Mouse (Mus musculus): ENCODE results near the gene Plekha6.

The Plekha6 gene

DNA sequence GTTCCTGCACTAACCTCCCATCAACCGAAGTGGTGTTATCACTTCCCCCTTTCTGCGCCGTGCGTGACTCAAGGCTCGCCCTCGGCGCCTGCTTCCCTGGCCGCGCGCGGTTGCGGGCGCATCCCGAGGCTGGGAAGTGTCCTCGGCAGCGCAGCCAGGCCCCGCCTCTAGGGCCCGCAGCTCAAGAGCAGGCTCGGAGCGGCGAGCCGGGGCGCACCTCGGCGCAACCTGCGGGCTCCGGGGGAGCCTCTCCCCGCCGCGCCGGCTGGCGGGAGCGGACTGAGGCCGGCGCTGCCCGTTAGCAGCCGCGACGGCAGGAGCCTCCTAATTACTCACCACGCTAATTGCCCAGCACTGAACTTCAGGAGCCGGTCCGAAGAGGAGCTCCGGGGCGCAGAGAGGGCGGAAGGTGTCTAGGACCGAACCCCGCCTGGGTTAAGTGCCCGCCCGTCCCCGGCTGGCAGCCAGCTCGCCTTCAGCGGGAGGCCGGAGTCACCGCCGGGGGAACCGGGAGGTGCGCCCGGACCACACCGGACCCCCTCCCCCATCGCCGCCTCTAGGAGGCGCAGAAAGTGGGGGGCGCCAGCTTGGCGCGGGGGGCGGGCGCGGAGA lies at the start of gene Plekha6:
Plekha6 (plus strand) TSS at position 391 of the 612 bp plus-strand sequence.
- DNase-seq (ENCODE audit: low spot score) = no peak

DNA sequence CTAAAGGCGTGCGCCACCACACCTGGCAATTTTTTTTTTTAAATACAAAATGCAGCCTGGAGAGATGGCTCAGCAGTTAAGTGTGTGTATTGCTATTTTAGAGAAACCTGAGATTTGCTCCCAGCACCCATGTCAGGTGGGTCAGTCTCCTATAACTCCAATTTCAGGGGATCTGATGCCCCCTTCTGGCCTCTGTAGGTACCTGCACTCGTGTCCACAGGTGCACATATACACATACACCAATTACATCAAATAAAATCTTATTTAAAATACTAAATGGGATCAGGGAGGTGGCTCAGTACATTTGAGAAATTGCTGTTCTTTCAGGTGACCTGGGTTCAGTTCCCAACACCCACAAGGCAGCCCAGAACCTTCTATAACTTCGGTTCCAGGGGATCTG lies 47.9 kb upstream of the Plekha6 start:
- no peak for DNase-seq (ENCODE audit: low spot score)

DNA sequence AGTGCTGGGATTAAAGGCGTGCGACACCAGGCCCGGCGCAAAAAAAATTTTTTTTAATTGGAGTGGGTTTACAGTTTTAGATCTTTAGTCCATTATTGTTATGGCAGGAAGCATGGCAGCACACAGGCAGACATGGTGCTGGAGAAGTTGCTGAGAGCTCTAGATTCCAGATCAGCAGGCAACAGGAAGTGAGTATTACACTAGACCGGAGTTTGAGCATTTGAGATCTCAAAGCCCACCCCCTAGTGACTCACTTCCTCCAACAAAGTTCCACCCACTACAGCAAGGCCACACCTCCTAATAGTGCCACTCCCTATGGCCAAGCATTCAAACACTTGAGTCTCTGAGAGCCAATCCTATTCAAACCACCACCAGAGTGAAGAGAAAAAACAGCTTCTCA lies 45.9 kb upstream of the Plekha6 start:
- no peak for DNase-seq (ENCODE audit: low spot score)

- DNase-seq (ENCODE audit: low spot score) = no peak
Measured at GRCm38 (mm10) chr1:133118844-133119243, 45.2 kb upstream of the Plekha6 start.

- no peak for DNase-seq (ENCODE audit: low spot score)
Measured at GRCm38 (mm10) chr1:133119931-133120712, 43.9 kb upstream of the Plekha6 start.

DNA sequence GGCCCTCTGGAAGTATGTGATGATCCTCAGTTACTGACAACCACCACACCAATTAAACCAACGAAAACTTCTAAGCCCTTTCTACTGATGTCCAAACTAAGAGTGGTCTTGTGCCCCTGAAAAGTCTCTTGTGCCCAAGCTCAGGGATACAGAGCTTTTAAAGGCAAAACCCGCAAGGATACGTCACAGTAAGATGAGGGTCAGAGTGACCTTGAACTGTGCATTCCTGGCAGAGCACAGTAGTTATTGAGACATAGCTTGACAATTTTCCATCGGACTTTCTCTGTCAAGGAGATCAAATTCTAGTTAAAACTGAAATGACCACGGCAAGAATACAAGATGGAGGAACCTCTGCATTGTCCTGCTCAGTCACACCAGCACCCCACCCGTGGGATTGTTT lies 42.8 kb upstream of the Plekha6 start:
- no peak for DNase-seq (ENCODE audit: low spot score)

- no peak for DNase-seq (ENCODE audit: low spot score)
Measured at GRCm38 (mm10) chr1:133124137-133124536, 39.9 kb upstream of the Plekha6 start.

DNA sequence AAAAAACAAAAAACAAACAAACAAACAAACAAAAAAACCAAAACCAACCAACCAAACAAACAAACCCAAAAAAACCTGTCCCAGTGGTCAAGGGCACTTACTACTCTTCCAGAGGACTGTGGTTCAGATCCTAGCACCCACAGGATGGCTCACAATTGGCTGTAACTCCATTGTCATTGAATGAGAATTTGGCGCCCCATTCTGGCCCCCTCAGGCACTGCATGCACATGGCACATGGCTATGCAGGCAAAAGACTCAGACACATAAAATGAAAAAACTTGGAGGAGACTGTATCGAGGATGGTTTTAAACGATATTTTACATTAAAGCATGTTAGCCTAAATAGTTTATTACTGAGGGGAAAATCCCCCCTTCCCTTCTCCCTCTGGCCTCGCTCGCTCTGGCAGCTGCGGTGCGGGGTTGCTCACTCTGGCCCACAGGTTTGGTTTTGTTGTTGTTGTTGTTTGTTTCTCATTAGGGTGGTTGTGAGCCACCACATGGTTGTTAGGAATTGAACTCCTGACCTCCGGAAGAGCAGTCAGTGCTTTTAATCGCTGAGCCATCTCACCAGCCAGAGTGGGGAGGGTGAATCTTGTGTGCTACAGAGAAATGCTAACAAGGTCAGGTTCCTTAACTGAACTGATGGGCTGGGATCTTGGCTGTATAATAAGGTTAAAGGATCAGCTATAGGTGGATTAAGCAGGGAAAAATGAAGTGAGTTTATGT lies 38.2 kb upstream of the Plekha6 start:
- no peak for DNase-seq (ENCODE audit: low spot score)

DNA sequence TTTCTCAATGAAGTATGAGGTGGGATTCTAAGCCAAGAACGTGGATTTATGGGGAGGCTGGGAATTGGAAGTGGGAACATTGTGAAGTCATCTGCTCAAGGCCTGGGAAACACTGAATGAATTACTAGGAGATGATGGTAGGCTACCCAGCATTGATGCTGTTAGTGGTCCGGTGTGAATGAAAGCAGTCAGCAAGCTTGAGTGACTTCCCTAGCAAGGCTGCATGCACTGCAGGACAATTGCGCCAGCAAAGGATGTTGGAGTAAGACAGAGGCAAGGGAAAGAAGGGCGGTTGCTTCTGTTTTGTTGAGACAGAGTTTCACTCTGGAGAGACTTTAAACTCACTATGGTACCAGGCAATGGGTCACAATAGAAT lies 37.7 kb upstream of the Plekha6 start:
- DNase-seq (ENCODE audit: low spot score) = no peak

DNA sequence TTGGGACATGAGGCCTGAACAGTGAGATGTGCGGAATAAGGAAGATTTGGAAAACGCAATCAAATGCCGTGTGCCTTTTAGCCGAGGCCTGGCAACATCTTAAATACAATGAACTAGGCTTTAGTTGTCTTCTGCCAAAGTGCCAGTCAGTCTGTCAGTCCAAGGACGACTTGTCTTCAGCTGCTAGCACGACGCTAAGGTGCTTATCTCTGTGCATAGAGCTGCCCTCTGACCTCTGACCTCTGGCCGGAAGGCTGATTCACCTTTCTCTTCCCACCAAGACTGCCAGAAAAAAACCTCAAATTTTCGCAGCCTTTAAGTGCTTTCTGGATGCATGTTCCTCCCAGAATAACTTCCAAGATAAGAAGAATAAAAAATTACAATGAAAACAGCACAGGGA lies 36.7 kb upstream of the Plekha6 start:
- no peak for DNase-seq (ENCODE audit: low spot score)

- DNase-seq (ENCODE audit: low spot score) = no peak
Measured at GRCm38 (mm10) chr1:133129471-133130221, 34.4 kb upstream of the Plekha6 start.

DNA sequence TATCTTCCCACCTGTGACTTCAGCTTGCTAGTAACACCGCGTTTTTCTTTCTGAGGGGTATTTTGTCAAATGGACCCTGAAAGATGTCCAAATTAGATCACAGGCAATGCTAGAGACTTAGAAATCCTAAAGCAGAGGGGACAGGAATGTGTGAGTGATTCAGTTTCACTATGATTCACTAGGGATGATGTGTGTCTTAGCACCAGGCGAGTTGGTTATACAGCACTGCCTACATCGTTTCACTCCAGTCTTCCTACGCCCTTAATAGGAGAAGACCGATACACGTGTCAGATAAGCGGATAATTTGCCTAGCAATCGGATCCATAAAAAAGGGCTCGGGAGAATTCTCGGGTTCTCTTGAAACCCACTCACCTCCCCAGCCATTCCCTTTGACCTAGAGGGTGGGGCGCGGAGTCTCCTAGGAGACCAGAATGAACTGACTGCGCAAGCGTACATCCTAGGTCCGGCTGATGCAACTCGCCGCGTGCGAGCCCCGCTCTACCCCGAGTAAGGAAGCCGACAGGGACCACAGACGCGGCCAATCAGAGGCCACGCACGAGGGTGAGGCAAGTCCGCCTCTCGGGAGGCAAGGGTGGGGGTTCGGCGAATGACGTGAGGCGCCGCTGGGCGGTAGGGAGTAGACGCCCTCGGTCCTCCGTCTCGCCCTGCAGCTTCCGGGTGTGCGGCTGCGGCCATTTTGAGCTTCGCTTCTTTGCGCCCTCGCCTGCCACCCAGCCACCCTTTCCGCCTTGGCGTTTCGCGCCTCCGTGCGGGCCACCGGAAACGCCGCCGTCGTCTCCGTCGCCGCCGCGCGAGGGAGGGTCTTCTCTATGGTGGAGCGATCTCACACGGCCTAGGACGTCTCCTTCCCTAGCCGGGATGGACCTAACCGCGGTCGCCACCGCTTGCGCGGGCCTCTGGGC lies 33.1 kb upstream of the Plekha6 start, which contains the start of gene Ppp1r15b:
Ppp1r15b (plus strand) TSS at position 506 of the 923 bp plus-strand sequence.
- DNase-seq (ENCODE audit: low spot score) = peak; percentile 94

DNA sequence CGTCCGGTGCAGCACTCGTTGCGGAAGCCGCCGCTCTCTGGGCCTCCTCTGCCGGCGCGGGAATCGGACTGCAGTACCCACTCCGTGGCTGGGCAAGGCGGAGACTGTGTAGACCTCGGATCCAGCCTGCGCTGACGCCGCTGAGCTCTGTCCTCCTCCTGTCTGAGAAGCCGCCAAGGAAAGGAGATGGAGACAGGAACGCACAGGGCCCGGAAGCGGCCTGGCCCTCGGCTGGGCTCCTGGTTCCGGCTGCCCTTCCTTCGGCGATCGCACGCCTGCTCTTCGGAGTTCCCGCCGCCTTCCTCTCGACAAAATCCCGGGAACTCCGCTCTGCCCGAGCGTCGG lies 32.5 kb upstream of the Plekha6 start:
- no peak for DNase-seq (ENCODE audit: low spot score)

DNA sequence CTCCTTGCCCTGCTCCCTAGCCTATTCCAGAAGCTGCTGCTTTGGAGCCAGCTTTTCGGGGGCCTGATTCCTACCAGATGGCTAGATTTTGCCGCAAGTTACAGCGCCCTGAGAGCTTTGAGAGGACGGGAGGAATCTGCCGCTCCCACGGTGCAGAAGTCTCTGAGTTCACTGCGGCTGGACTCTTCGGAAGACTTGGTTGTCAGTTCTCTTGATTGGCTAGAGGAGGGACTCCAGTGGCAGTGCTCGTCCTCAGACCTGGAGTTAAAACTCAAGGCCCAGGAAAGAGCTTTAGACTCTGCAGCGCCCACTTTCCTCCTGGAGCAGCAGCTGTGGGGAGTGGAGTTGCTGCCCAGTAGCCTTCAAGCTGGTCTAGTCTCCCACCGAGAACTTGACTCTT lies 32.1 kb upstream of the Plekha6 start:
- no peak for DNase-seq (ENCODE audit: low spot score)

GRCm38 (mm10) chr1:133132388-133133326 lies 31.4 kb upstream of the Plekha6 start:
- DNase-seq (ENCODE audit: low spot score) = no peak

DNA sequence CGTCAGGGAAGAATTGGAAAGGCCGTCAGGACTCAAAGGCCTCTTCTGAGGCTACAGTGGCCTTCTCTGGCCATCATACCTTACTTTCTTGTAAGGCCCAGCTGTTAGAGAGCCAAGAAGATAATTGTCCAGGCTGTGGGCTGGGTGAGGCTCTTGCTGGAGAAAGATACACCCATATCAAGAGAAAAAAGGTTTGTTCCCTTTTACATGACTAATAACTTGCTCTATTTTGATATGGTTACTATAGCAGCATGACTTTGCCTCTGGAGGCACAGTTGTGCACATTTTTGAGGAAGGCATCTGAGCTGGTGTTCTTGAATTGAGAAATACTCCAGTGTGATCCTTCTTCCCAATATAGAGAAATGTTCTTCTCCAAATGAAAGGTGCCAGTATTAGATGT lies 30.6 kb upstream of the Plekha6 start:
- DNase-seq (ENCODE audit: low spot score) = no peak

DNA sequence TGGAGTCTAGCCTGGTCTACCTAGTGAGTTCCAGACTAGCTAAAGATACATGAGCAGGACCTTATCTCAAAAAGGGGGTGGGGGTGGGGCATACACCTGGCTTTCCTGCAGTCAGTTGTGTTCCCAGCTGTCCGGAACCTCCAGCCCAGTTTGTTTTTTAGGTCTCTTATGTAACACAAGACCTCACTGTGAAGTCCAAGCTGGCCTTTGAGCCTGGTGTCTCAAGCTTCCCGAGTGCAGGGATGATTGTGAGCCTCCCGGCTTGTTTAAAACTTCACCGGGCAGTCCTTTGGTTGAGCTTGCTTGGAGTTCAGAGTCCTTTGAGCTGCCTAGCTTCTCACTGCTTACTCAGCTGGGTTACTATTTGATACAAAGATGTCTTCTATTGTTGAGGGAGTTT lies 29.9 kb upstream of the Plekha6 start:
- DNase-seq (ENCODE audit: low spot score) = no peak

GRCm38 (mm10) chr1:133134881-133135280 lies 29.1 kb upstream of the Plekha6 start:
- no peak for DNase-seq (ENCODE audit: low spot score)

DNA sequence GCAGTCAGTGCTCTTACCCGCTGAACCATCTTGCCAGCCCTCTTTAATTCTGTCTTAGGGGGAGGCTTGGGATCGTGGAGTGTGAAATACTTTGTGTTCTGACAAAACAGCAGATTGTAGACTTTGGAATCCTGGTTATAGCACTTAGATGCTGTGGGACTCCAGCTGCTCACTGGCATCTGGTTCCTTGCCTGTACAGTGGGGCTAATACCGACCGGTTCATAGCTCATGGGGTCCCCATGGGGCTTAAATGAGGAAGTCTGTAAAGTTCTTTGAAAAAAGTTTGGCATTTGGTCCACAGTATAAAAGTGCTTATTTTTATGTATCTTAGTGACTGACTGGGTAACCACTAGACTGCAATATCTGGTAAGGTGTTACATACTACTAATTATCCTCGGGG lies 28.2 kb upstream of the Plekha6 start:
- DNase-seq (ENCODE audit: low spot score) = no peak

DNA sequence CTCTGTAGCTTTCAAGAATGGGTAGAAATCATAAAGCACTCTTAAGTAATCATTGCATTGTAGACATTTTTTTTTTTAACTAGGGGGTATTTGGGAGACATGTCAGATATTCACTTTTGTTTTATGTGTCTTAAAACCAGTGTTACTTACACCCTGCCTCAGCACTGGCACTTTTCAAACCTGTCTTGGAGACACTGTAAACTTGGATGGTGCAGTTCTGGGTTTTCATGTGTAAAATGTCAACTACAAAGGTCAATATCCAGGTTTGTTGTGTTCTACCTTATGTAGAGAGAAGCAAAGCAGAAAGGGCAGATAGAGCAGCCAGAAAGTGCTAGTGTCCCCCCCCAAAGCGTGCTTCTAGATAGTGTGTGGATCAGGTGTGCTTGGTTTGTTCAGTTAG lies 25.6 kb upstream of the Plekha6 start:
- no peak for DNase-seq (ENCODE audit: low spot score)
